Mouse (Mus musculus): ENCODE measurements around the gene Zfp507.
A peak's percentile ranks its signal among the peaks of the same experiment; 100 is the strongest.

The Zfp507 gene

GRCm38 (mm10) chr7:35802201-35802905, 450 bp downstream of the Zfp507 start:
- Histone ChIP-seq H3K36me3 (ENCODE audit: control insufficient read depth, insufficient read depth, low read length, poor library complexity, severe bottlenecking) (peaks cover 3% of the 10 kb centered on the region; the same call in 1 of the 2 replicates), H3K27me3 (ENCODE audit: control insufficient read depth, insufficient read depth, low read length, poor library complexity, severe bottlenecking) (no peaks in the 10 kb centered on the region)
- DNase-seq (ENCODE audit: low read depth, low spot score) = no peak

GRCm38 (mm10) chr7:35796123-35796522, 6.7 kb downstream of the Zfp507 start:
- H3K27me3 ChIP-seq (ENCODE audit: control insufficient read depth, insufficient read depth, low read length, poor library complexity, severe bottlenecking) = no peaks in the 10 kb centered on the region
- peak; percentile 28 for DNase-seq (ENCODE audit: low read depth, low spot score)
- H3K36me3 ChIP-seq (ENCODE audit: control insufficient read depth, insufficient read depth, low read length, poor library complexity, severe bottlenecking) = peaks cover 16% of the 10 kb centered on the region

GRCm38 (mm10) chr7:35794145-35794664, 8.6 kb downstream of the Zfp507 start:
- DNase-seq (ENCODE audit: low read depth, low spot score) = no peak
- H3K36me3 ChIP-seq (ENCODE audit: control insufficient read depth, insufficient read depth, low read length, poor library complexity, severe bottlenecking) = peaks cover 17% of the 10 kb centered on the region
- no peaks in the 10 kb centered on the region for H3K27me3 ChIP-seq (ENCODE audit: control insufficient read depth, insufficient read depth, low read length, poor library complexity, severe bottlenecking)

- no peaks in the 10 kb centered on the region for H3K27me3 ChIP-seq (ENCODE audit: control insufficient read depth, insufficient read depth, low read length, poor library complexity, severe bottlenecking)
- no peak for DNase-seq (ENCODE audit: low read depth, low spot score)
- peaks cover 21% of the 10 kb centered on the region for H3K36me3 ChIP-seq (ENCODE audit: control insufficient read depth, insufficient read depth, low read length, poor library complexity, severe bottlenecking)
These were observed 10.5 kb downstream of the Zfp507 start for GRCm38 (mm10) chr7:35792150-35792848.

GRCm38 (mm10) chr7:35790926-35791325, 11.9 kb downstream of the Zfp507 start:
- Histone ChIP-seq H3K27me3 (ENCODE audit: control insufficient read depth, insufficient read depth, low read length, poor library complexity, severe bottlenecking) (no peaks in the 10 kb centered on the region), H3K36me3 (ENCODE audit: control insufficient read depth, insufficient read depth, low read length, poor library complexity, severe bottlenecking) (peaks cover 21% of the 10 kb centered on the region)
- no peak for DNase-seq (ENCODE audit: low read depth, low spot score)

- DNase-seq (ENCODE audit: low read depth, low spot score) = peak; percentile 19
These were observed 12.6 kb downstream of the Zfp507 start for GRCm38 (mm10) chr7:35790201-35790600.

GRCm38 (mm10) chr7:35785579-35785978, 17.2 kb downstream of the Zfp507 start:
- no peaks in the 10 kb centered on the region for H3K27me3 ChIP-seq (ENCODE audit: control insufficient read depth, insufficient read depth, low read length, poor library complexity, severe bottlenecking)
- no peak for DNase-seq (ENCODE audit: low read depth, low spot score)
- H3K36me3 ChIP-seq (ENCODE audit: control insufficient read depth, insufficient read depth, low read length, poor library complexity, severe bottlenecking) = peaks cover 7% of the 10 kb centered on the region; the same call in 1 of the 2 replicates

More at GRCm38 (mm10) chr7:35790201-35790600, 12.6 kb downstream of the Zfp507 start:
- H3K36me3 ChIP-seq (ENCODE audit: control insufficient read depth, insufficient read depth, low read length, poor library complexity, severe bottlenecking) = peaks cover 21% of the 10 kb centered on the region
- H3K27me3 ChIP-seq (ENCODE audit: control insufficient read depth, insufficient read depth, low read length, poor library complexity, severe bottlenecking) = no peaks in the 10 kb centered on the region

GRCm38 (mm10) chr7:35782252-35782651, 20.6 kb downstream of the Zfp507 start:
- Histone ChIP-seq H3K36me3 (ENCODE audit: control insufficient read depth, insufficient read depth, low read length, poor library complexity, severe bottlenecking) (peaks cover 6% of the 10 kb centered on the region; the same call in 1 of the 2 replicates), H3K27me3 (ENCODE audit: control insufficient read depth, insufficient read depth, low read length, poor library complexity, severe bottlenecking) (no peaks in the 10 kb centered on the region)
- no peak for DNase-seq (ENCODE audit: low read depth, low spot score)

- no peak for DNase-seq (ENCODE audit: low read depth, low spot score)
- Histone ChIP-seq H3K27me3 (ENCODE audit: control insufficient read depth, insufficient read depth, low read length, poor library complexity, severe bottlenecking) (no peaks in the 10 kb centered on the region), H3K36me3 (ENCODE audit: control insufficient read depth, insufficient read depth, low read length, poor library complexity, severe bottlenecking) (peaks cover 2% of the 10 kb centered on the region)
These were observed 28.7 kb downstream of the Zfp507 start for GRCm38 (mm10) chr7:35774127-35774526.

- no peaks in the 10 kb centered on the region for H3K27me3 ChIP-seq (ENCODE audit: control insufficient read depth, insufficient read depth, low read length, poor library complexity, severe bottlenecking)
- H3K36me3 ChIP-seq (ENCODE audit: control insufficient read depth, insufficient read depth, low read length, poor library complexity, severe bottlenecking) = peaks cover 2% of the 10 kb centered on the region
- DNase-seq (ENCODE audit: low read depth, low spot score) = no peak
These were observed 30.5 kb downstream of the Zfp507 start for GRCm38 (mm10) chr7:35772347-35772746.

- Histone ChIP-seq H3K36me3 (ENCODE audit: control insufficient read depth, insufficient read depth, low read length, poor library complexity, severe bottlenecking) (peaks cover 2% of the 10 kb centered on the region; the same call in 1 of the 2 replicates), H3K27me3 (ENCODE audit: control insufficient read depth, insufficient read depth, low read length, poor library complexity, severe bottlenecking) (no peaks in the 10 kb centered on the region)
- DNase-seq (ENCODE audit: low read depth, low spot score) = no peak
These were observed 31.7 kb downstream of the Zfp507 start for GRCm38 (mm10) chr7:35771106-35771505.

- Histone ChIP-seq H3K27me3 (ENCODE audit: control insufficient read depth, insufficient read depth, low read length, poor library complexity, severe bottlenecking) (no peaks in the 10 kb centered on the region), H3K36me3 (ENCODE audit: control insufficient read depth, insufficient read depth, low read length, poor library complexity, severe bottlenecking) (peaks cover 2% of the 10 kb centered on the region; the same call in 1 of the 2 replicates)
- DNase-seq (ENCODE audit: low read depth, low spot score) = no peak
These were observed 32.7 kb downstream of the Zfp507 start for GRCm38 (mm10) chr7:35770122-35770521.

- Histone ChIP-seq H3K36me3 (ENCODE audit: control insufficient read depth, insufficient read depth, low read length, poor library complexity, severe bottlenecking) (no peaks in the 10 kb centered on the region), H3K27me3 (ENCODE audit: control insufficient read depth, insufficient read depth, low read length, poor library complexity, severe bottlenecking) (no peaks in the 10 kb centered on the region)
- DNase-seq (ENCODE audit: low read depth, low spot score) = no peak
These were observed 38.3 kb downstream of the Zfp507 start for GRCm38 (mm10) chr7:35764461-35764860.

GRCm38 (mm10) chr7:35761801-35762200, 41.0 kb downstream of the Zfp507 start:
- H3K36me3 ChIP-seq (ENCODE audit: control insufficient read depth, insufficient read depth, low read length, poor library complexity, severe bottlenecking) = no peaks in the 10 kb centered on the region
- H3K27me3 ChIP-seq (ENCODE audit: control insufficient read depth, insufficient read depth, low read length, poor library complexity, severe bottlenecking) = no peaks in the 10 kb centered on the region
- no peak for DNase-seq (ENCODE audit: low read depth, low spot score)

- Histone ChIP-seq H3K36me3 (ENCODE audit: control insufficient read depth, insufficient read depth, low read length, poor library complexity, severe bottlenecking) (no peaks in the 10 kb centered on the region), H3K27me3 (ENCODE audit: control insufficient read depth, insufficient read depth, low read length, poor library complexity, severe bottlenecking) (no peaks in the 10 kb centered on the region)
- peak; percentile 48 for DNase-seq (ENCODE audit: low read depth, low spot score)
These were observed 43.2 kb downstream of the Zfp507 start for GRCm38 (mm10) chr7:35759602-35760001.
